Mouse (Mus musculus) spleen, postnatal 14 days (tissue): Measurements from ENCODE around the gene Bclaf3.
"Not testable (repeated sequence)": the region's sequence is repeated elsewhere in the genome, so short reads cannot be mapped to it uniquely, and the experiment has no call there.

Source experiments
- DNase-seq, 2 experiments: peaks; one replicate each; pipeline ENCODE4 v3.0.0; 2021 to 2022; ENCODE audit warnings: low spot score in 2 of 2

Bclaf3 gene

GRCm38 (mm10) chrX:159526388-159526787 lies at the start of gene Bclaf3:
Gene Bclaf3, plus strand, starts transcription at chrX:159526688.
- DNase-seq = no peak

GRCm38 (mm10) chrX:159478243-159478940 lies 48.1 kb upstream of the Bclaf3 start:
- DNase-seq = not testable (repeated sequence)

GRCm38 (mm10) chrX:159484247-159484646 lies 42.2 kb upstream of the Bclaf3 start:
- DNase-seq = no peak

- no peak for DNase-seq
These were observed 23.3 kb upstream of the Bclaf3 start for GRCm38 (mm10) chrX:159503181-159503580.

- no peak for DNase-seq
These were observed 18.0 kb upstream of the Bclaf3 start for GRCm38 (mm10) chrX:159508331-159509036.

GRCm38 (mm10) chrX:159509042-159509441 lies 17.4 kb upstream of the Bclaf3 start:
- no peak for DNase-seq

GRCm38 (mm10) chrX:159509847-159510715 lies 16.4 kb upstream of the Bclaf3 start:
- DNase-seq = no peak

- DNase-seq = no peak
These were observed 15.8 kb upstream of the Bclaf3 start for GRCm38 (mm10) chrX:159510716-159511051.

GRCm38 (mm10) chrX:159515599-159515998 lies 10.9 kb upstream of the Bclaf3 start:
- DNase-seq = no peak

GRCm38 (mm10) chrX:159521780-159522179 lies 4.7 kb upstream of the Bclaf3 start:
- DNase-seq = no peak

- no peak for DNase-seq
These were observed 3.8 kb upstream of the Bclaf3 start for GRCm38 (mm10) chrX:159522651-159523050.

GRCm38 (mm10) chrX:159532427-159532810 lies 5.9 kb downstream of the Bclaf3 start:
- peak; percentile 92 to 94 for DNase-seq

GRCm38 (mm10) chrX:159532811-159533462 lies 6.4 kb downstream of the Bclaf3 start:
- DNase-seq = peak in 1 of 2 experiments; percentile 31

- no peak for DNase-seq
These were observed 15.4 kb downstream of the Bclaf3 start for GRCm38 (mm10) chrX:159541936-159542335.

- no peak for DNase-seq
These were observed 20.6 kb downstream of the Bclaf3 start for GRCm38 (mm10) chrX:159547093-159547492.

- not testable (repeated sequence) for DNase-seq
These were observed 58.2 kb downstream of the Bclaf3 start for GRCm38 (mm10) chrX:159584738-159585137.

- DNase-seq = no peak
These were observed 65.1 kb downstream of the Bclaf3 start for GRCm38 (mm10) chrX:159591633-159592032.

- no peak for DNase-seq
These were observed 71.0 kb downstream of the Bclaf3 start for GRCm38 (mm10) chrX:159597502-159597901.

- DNase-seq = no peak
These were observed 78.3 kb downstream of the Bclaf3 start for GRCm38 (mm10) chrX:159604832-159605231.

- DNase-seq = no peak
These were observed 80.4 kb downstream of the Bclaf3 start for GRCm38 (mm10) chrX:159606936-159607335.

GRCm38 (mm10) chrX:159626208-159626906 lies 99.9 kb downstream of the Bclaf3 start:
- no peak for DNase-seq
